Comparison of ENCODE assay signal across 8 mouse cellular contexts in the genomic region with DNA sequence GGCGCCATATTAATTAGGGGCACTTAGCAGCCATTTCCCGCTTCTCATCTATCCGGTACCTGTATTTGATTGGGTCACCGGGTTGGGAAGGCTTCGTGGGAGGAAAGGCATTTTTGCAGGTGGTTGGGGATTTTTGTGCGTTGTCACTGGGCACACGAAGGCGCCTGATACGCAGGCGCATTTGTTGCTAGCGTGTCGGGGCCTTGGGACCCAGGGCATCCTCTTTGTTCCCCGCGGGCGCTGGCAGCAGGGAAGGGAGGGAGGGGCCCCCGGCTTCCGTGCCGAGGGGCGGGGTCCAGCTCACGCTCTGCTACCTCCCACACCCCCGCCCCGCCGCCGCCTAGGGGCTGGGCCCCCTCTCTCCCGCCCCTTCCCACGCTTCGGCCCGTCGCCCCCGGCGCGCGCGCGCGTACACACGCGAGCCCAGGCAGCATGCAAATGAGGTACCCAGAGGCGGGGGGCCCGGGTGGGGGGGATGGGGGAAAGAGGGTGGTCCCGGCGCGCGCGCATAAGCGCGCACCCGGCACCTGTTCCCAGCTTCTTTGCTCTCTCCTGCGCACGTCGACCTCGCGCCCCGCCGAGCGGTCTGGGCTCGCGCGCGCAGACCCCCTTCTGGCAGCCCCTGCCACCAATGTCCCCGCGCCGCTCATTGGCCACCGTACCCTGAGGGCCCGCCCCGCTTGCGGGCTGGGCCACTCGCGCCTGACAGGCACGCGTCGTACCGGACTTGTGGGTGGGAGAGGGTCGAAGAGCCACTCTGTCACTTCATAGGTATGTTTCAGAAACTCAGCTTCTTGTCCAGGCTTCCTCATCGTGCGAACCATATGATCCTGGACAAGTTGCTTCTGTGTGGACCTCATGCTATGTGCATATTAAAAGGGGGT. TPM values are rescaled to one million over a fixed set of nuclear protein-coding genes. Genes with fewer than 3 reads are reported as not detected.
DNase-seq lines count a peak whose midpoint lies in the region; ATAC-seq lines count a peak whose summit lies in the region.

Gene Gm44973, plus strand, starts transcription at position 379 of the 884 bp plus-strand sequence.

- WGBS in heart, embryonic 12.5 days = under 1% methylated on average over 64 of the region's 76 CpGs
- under 1% methylated on average over 51 of the region's 76 CpGs for WGBS in kidney, embryonic 16.5 days

- H3K9me3 ChIP-seq in heart, embryonic 12.5 days (replicated peaks) = no peaks in the 10 kb centered on the region
- no peaks in the 10 kb centered on the region for H3K9me3 ChIP-seq in kidney, embryonic 16.5 days (ENCODE audit: low read length)

- H3K36me3 ChIP-seq in heart, embryonic 12.5 days = peaks cover 40% of the 10 kb centered on the region
- peaks cover 33% of the 10 kb centered on the region for H3K36me3 ChIP-seq in kidney, embryonic 16.5 days (ENCODE audit: insufficient read depth, low read length)

- peaks cover 3% of the 10 kb centered on the region; the same call in 1 of the 2 replicates for H3K4me1 ChIP-seq in brown adipose tissue, adult 24 weeks (ENCODE audit: control insufficient read depth, insufficient read depth, insufficient read length, low read length)
- H3K4me1 ChIP-seq in heart, embryonic 12.5 days (replicated peaks) = peaks cover 8% of the 10 kb centered on the region
- H3K4me1 ChIP-seq in kidney, embryonic 16.5 days (ENCODE audit: insufficient read depth, low read length) = peaks cover 21% of the 10 kb centered on the region

- peak within 1 kb of the TSS; percentile 91 for H3K9ac ChIP-seq in heart, embryonic 12.5 days
- H3K9ac ChIP-seq in kidney, embryonic 16.5 days (replicated peaks; ENCODE audit: low read length) = peak within 1 kb of the TSS; percentile 95

- peak; percentile 81 for ATAC-seq in erythroid progenitor cell, adult 5-6 weeks (replicated peaks; ENCODE audit: low FRiP score, poor library complexity, severe bottlenecking)
- ATAC-seq in heart, embryonic 12.5 days (ENCODE audit: insufficient number of reproducible peaks, low FRiP score) = peak; percentile 88
- ATAC-seq in kidney, embryonic 16.5 days (ENCODE audit: low FRiP score, low TSS enrichment) = peak; percentile 79

- peak within 1 kb of the TSS; percentile 65 for H3K4me2 ChIP-seq in heart, embryonic 12.5 days
- H3K4me2 ChIP-seq in kidney, embryonic 16.5 days (replicated peaks; ENCODE audit: low read depth, low read length) = peak within 1 kb of the TSS; percentile 73

- peak; percentile 95 for DNase-seq in CD4-positive, CD25-positive, alpha-beta regulatory T cell, adult 2 months (ENCODE audit: low read depth, low spot score)
- peak; percentile 94 for DNase-seq in liver
- DNase-seq in monocyte, adult 2 months (ENCODE audit: low read depth in 1 of 2, low spot score in 2 of 2) = peak; percentile 56 to 81
- DNase-seq in spleen, postnatal 36 days (ENCODE audit: low spot score in 2 of 2) = peak; percentile 92 to 93

- H3K27me3 ChIP-seq in heart, embryonic 12.5 days (replicated peaks) = no peaks in the 10 kb centered on the region
- H3K27me3 ChIP-seq in kidney, embryonic 16.5 days (ENCODE audit: insufficient read depth, low read length) = no peaks in the 10 kb centered on the region

- H3K4me3 ChIP-seq in brown adipose tissue, adult 24 weeks (ENCODE audit: insufficient read depth, low read depth, low read length) = peak within 1 kb of the TSS; percentile 98
- H3K4me3 ChIP-seq in heart, embryonic 12.5 days = peak within 1 kb of the TSS; percentile 88
- peak within 1 kb of the TSS; percentile 86 for H3K4me3 ChIP-seq in kidney, embryonic 16.5 days (ENCODE audit: low read length)

- peak within 1 kb of the TSS; percentile 99 for H3K27ac ChIP-seq in brown adipose tissue, adult 24 weeks (replicated peaks; ENCODE audit: low read depth, low read length)
- H3K27ac ChIP-seq in heart, embryonic 12.5 days (ENCODE audit: poor library complexity, severe bottlenecking) = peak within 1 kb of the TSS; percentile 99
- H3K27ac ChIP-seq in kidney, embryonic 16.5 days (ENCODE audit: low read length) = peak within 1 kb of the TSS; percentile 99

RNA-seq across cellular contexts. Expression of gene Gm44973, which starts in this region (rescaled TPM):
- polyA plus RNA-seq in brown adipose tissue, adult 24 weeks (2012; ENCODE audit: insufficient read depth, insufficient read length, missing spikeins) = not detected in 2 replicates
- 5.0 TPM in 1 of 2 replicates, not detected in the other for total RNA-seq in erythroid progenitor cell, adult 5-6 weeks (2015; ENCODE audit: low replicate concordance)
- total RNA-seq in erythroid progenitor cell, adult 5-6 weeks (2017; ENCODE audit: low replicate concordance) = 1.4 TPM in 1 of 2 replicates, not detected in the other
- not detected in 2 replicates for polyA plus RNA-seq in heart, embryonic 12.5 days (2016; fragmentation: Nextera tagmentation; extraction: Ambion mirVana)
- polyA plus RNA-seq in kidney, embryonic 16.5 days (2015; fragmentation: Nextera tagmentation; extraction: Ambion mirVana) = 1.7 and 1.9 TPM in 2 replicates

Comparison
In these comparisons a context has a peak if more than half of its experiments do, and no peak if none do; other contexts are left out.
1. Peak in every context shown above with its lines: DNase-seq, ATAC-seq, H3K4me3 ChIP-seq and H3K27ac ChIP-seq.
2. Peak in ATAC-seq, H3K4me3 ChIP-seq, H3K27ac ChIP-seq, H3K9ac ChIP-seq and H3K4me2 ChIP-seq in heart, embryonic 12.5 days; RNA of the gene not detected or under 1 TPM.